Mouse (Mus musculus): Measurements from ENCODE around the gene Gm4792. TPM values are rescaled to one million over a fixed set of nuclear protein-coding genes. Genes with fewer than 3 reads are reported as not detected.

Gene Gm4792
- total RNA-seq, 1 experiment from 2014 or later: not detected

GRCm38 (mm10) chr10:94247748-94248349, 50.7 kb downstream of the Gm4792 start:
- no peak for ATAC-seq (replicated peaks; ENCODE audit: low read depth, poor library complexity, severe bottlenecking)

Other genes with a start within 250 kb of the Gm4792 start
- 8.7 and 11.1 TPM in 2 replicates for gene Nr2c1, start 150.7 kb downstream of the Gm4792 start, total RNA-seq (2017)
- 335 and 403 TPM in 2 replicates for gene Ndufa12, start 100.0 kb downstream of the Gm4792 start, total RNA-seq (2017)
- gene Tmcc3, start 13.2 kb upstream of the Gm4792 start, total RNA-seq (2017): 0.37 and 5.1 TPM in 2 replicates